Mouse (Mus musculus) retina, postnatal 7 days (tissue): ENCODE measurements around the gene Ewsr1.
A peak's percentile ranks its signal among the peaks of the same experiment; 100 is the strongest.

Source experiments
- DNase-seq: peaks from one replicate; pipeline ENCODE4 v3.0.0-alpha.2; 2012; ENCODE audit warnings: low read depth, low spot score

Ewsr1 gene

DNA sequence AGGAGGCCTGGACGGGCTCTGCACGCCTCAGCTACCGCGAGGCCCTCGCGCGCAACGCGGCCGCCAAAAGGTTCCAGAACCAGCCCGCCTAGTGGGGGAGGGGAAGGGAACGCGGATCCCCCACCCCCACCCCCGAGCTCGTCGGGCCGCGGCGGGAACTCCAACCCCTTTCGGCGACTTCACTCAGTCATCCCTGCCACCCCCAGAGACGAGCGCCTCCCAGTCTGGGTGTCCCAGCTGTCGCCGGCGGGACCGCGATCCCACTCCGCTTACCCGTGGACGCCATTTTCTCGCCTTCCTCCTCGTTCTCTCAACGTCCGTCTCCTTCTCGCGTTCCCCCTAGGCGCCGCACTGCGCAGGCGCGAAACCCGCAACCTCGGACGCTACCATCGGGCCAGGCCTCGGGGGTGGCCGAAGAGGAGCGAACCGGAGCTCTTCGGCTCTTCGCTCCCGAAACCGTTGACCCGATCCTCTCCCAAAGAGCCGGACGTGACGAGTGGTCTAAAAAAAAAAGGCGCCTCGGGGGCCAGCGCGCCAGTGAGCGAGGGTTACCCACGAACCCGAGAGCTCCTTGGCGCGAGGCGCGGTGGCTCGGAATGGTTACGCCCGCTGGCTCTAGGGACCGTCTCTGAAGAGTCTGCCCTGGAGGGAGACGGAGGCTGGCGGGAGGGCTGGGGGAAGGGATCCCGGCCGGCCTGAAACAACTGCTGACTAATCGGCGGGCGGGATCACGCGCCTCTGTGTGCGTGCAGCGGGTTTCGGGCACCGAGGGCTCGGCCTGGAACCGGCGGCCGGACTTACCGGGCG is at the start of gene Ewsr1, which contains the start of gene Rhbdd3:
TSS of gene Ewsr1 (minus strand) at position 531 of the 807 bp plus-strand sequence.
TSS of gene Rhbdd3 (plus strand) at position 191 of the 807 bp plus-strand sequence.
- DNase-seq: peak; percentile 98

DNA sequence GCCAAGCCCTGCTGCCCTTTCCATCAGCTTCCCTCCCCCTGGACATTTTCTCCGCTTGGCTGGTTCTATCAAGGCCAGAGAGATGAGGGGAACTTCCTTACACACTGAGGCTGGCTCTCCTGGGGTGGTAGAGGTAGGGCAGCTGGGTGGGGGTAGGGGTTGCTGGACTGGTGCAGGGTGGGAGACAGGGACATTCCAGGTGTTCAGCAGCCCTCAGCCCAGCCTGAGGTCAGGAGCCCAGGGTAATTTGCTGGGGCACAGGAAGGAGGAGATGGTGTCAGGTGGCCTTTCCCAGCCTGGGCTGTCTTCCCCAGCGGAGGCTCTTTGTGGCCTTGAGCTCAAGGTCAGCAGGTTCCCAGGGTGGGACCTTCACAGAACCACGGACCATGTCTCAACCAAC is 46.5 kb upstream of the Ewsr1 start:
- DNase-seq: no peak

DNA sequence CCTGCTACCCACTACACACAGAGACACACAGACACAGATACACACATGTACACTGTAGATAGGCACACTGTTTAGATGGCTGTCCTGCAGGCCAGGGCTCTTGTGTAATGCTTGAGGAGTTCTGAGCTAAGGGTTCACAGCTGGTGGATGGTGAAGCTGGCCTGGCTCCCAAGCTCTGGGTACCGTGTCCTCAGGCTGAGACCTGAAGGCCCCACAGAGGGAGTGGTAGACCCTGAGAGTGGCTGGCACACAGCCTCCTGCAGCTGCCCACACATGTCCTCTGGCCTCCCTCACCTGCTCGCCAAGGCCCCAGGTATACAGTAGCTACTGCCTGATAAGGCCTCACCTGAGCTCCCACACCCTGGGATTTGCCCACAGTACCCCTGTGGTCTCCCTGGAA is 42.9 kb upstream of the Ewsr1 start:
- no peak for DNase-seq

DNA sequence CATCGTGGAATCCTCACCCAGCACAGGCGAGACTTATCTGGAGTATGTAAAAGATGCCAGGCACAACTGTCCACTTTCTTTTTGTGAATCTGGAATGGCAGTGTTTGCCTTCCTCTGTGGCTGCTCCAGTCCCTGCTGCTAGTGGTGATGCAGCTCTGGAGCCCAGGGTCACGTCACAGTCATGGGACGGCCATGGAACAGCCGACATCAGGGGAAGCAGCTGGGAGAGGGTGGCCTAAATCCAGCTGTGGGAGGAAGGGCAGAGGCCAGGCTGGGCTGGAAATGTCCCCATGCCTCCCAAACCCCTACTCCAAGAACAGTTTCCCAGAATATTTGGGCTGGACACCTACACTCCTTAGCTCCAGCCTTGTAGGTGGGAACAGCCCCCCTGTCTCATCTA is 42.2 kb upstream of the Ewsr1 start:
- no peak for DNase-seq

DNA sequence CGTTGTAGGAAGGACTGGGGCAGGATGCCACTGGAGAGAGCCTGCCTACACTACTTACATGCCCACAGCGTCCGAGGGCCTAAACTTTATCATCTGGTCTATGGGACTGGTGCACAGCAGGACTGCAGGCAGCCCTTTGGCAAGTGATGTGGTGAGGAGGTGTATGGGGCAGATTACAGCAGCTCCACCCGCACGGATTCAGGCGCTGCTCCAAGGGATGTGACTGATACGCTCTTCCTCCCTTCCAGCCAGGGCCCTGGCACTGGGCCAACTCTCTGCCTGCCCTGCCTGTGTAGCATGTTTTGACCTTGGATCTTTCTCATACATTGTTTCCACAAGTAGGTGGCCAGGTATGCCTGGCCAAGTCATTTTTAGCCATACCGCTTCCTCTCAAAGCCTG is 41.6 kb upstream of the Ewsr1 start:
- no peak for DNase-seq

DNA sequence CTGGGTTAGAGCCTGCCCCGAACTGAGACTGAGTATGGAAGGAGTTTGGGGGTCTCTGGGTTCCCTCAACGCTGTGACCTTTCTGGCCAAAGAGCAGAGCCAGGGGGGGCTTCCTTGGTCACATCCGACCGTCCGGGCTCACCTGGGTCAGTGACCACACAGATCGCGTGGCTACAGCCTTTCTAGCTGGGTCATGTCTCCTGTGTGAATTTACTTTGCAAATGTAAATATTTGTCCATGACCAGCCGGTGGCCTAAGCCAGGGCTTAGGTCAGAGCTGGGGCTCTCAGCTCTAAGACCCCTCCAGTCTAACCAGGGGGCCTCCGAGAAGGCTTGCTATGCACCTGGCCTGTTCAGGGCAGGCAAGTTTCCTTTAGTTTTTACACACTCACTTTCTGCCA is 40.3 kb upstream of the Ewsr1 start:
- no peak for DNase-seq

DNA sequence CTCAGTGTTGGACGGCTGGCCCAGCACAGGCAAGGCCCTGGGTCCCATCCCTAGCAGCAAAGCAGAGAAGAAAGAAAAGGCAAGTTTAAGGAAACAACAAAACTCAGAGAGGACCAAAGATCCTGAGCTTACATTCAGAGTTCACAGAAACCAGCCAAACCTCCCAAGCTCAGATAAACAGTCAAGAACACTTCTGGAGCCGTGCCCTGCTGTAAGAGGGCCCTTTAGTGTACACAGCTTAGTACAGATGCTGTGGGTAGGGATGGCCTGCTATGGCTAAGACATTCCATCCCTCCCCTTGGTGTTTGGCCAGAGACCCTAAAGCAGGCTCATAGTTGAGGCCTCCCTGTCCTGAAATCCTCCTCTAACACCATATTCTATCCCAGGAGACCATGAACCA is 39.6 kb upstream of the Ewsr1 start:
- no peak for DNase-seq

DNA sequence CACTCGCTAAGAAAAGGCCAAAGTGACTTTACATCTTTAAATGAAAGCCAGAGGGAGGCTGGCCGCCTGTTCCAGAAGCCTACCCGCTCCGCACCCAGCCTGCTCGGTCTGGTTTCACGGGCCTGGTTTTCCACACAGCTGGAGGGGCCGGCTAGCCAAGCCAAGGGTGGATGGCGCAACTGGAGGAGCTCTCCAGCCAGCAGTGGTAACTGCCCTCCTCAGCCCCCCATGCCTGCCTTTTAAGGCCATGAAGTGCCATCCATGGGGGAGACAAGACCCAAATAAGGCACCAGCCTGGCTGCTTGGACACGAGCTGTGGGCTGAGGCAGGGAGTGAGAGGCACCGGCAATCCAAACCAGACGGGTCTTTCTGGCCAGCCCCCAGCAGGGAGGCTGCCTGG is 36.8 kb upstream of the Ewsr1 start:
- no peak for DNase-seq

DNA sequence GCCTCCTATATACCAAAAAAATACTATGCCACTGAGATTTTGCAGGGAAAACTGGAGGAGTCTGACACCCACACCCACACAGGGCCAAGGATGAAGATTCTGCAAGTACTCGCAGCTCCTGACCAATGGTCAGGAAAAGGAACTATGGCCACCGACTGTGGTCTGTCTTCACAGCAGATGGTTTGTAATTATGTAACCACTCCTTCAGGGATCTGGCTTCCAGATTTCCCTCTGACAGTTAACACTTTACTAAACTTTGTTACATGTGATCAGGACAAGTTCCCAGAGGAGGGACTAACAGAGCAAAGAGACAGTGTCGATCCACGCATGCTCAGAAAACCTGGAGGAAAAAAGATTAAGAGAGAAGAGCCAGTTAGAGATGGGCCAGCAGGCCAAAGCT is 33.7 kb upstream of the Ewsr1 start:
- DNase-seq: no peak

DNA sequence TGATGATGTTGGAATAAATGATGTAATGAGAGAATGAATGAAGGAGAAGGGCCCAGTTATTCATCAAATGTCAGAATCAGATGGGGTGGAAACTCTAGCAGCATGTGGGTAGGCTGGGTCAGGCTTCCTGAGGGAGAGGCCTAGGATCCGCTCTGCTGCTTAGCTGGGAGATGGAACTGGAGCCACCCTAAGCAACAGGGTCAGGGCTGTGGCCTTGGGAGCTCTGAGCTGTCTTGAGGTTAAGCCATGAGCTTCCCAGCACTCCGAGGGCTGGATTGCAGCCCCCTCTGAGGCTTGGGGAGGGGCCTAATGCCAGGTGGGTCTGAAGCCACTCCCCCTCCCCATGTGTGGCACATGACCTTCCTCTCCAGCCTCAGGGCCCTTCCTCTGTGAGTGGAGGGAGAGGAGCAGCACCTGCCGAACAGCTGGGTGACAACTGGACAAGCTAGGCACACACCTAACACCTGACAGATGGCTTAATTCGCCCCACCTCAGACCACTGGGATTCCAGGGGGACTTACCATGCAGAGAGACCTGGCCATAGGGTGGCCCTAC is 31.1 kb upstream of the Ewsr1 start:
- no peak for DNase-seq

DNA sequence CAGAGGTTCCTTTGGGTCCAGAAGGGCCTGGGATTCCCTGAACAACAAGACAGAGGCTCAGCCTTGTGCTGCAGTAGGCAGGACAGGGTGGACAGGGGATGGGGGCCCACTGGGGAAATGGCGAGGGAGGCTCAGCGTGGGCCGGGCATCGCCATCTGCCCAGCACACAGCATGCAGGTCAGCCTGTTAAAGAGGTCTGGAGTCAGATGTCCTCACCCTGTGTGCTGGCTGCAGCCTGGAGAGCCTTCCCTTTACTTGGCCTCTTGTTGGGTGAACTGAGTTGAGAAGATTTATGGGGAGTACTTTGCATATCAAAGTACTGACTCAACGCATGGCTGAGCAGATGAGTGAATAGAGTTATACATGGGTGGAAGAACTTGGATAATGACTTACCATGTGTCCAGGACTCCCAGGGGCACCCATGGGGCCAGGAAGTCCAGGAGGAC is 30.0 kb upstream of the Ewsr1 start:
- no peak for DNase-seq

DNA sequence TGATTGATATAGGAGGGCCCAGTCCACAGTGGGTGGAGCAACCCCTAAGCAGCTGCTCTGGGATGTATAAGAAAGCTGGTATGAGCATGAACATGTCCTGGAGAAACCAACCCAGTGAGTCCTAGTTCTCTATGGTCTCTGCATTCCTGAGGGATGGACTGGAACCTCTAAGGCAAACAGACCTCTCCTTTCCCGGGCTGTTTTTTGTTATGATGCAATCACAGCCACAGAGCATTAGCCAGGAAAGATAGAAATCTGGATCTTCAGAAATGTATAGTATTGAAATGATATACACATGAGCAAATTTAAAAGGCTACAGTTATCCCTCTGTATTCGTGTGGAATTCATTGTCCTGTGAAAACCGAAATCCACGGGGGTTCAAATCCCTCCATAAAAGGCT is 26.6 kb upstream of the Ewsr1 start:
- no peak for DNase-seq

DNA sequence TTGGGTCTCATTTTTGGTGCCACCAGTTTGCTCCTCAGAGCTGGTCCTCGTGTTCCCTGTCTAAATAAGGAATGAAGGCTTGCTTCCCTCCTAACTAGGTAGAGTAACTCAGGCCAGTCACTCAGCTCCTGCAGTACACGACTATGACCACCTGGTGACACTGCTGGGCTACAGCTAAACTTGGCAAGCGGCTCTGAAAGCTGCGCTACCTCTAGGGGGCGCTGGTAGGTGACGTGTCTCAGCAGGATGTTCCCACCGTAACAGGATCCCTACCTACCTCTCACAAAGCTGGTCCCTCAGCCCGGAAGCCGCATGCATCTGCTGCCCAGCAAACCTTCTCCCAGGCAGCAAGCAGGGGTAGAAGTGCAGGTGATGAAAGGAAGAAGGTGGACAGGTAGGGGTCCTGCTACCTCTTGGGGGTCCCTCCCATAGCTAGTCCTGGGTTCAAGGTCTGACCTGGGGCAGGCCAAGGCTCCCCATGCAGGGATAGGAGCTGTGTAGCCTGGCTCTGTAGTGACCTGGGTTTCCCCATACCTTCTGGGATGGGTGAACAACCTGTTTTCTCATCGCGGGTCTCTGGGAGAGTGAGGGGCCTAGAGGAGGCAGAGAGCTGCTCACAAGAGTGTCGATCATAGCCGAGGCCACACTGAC is 16.0 kb upstream of the Ewsr1 start:
- peak; percentile 82 for DNase-seq

DNA sequence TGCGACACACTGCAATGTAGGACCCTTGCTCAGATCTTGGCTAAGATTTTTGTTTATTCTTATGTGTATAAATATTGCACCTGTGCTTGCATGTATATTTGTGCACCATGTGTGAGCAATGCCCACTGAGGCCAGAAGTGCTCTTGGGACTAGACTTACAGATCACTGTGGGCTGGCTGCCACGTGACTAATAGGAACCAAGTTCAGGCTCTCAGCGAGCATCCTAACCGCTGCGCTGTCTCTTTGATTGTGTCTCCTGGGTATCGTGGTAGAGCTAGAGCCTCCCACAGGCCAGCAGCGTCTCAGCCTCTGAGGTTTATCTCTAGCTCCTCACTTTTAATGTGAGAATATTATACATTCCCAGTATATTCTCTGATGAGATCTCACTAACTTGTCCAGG is 14.6 kb upstream of the Ewsr1 start:
- DNase-seq: no peak

DNA sequence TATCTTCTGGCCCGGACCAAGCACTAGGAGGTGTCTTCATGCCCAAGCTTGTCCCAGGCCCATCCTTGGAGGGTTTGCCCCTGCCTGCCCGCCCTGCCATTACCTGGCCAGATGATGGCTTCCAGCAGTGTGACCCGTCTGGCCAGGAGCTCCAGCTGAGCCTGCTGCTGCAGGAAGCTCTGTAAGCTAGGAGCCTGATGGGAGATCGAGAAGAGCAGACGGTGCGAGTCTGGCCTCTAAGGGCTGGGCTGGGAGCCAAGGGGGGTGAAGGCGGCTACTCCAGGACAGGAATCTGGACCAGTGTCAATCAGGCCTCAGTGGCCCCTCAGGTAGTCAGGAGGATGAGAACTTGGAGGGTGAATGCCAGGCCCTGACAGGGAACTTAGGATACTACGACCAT is 10.4 kb upstream of the Ewsr1 start:
- no peak for DNase-seq

DNA sequence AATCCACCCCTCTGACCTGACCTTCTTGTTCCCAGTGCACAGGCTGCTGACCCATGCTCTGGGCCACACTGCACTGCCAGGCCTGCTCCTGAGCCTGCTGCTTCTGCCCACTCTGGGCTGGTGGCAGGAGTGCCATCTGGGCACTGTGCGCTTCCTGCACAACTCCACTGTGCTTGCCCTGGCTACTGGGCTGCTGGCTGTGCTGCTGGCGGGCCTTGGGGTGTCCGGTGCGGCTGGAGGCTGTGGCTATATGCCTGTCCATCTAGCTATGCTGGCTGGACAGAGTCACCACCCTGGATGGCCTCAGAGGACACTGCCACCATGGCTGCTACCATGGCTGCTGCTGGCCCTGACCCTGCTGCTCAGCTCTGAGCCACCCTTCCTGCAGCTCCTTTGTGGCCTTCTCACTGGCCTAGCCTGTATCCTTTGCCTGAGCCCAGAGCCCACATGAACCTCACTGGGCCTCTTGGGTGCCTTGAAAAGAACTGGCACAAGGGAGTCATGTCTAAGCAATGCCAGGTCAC is 5.0 kb upstream of the Ewsr1 start:
- DNase-seq: no peak

DNA sequence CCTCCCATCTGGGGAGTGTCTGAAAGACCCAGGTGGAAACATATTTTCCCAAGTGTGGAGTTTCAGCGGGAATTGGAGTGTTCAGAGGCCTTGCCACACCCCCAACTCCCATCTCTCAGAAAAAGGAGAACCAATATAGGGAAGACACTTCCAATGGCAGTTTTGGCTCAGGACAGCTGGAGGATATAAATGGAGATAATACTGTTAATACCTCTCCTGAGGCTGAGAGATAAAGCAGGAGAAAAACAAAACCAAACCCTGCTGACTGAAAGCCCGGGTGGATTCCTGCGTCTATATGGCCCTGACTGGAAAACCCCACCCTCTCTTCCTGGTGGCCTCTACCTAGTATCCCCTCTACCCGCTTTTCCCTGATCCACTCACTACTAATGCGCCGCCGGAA is 3.3 kb upstream of the Ewsr1 start:
- DNase-seq: no peak

DNA sequence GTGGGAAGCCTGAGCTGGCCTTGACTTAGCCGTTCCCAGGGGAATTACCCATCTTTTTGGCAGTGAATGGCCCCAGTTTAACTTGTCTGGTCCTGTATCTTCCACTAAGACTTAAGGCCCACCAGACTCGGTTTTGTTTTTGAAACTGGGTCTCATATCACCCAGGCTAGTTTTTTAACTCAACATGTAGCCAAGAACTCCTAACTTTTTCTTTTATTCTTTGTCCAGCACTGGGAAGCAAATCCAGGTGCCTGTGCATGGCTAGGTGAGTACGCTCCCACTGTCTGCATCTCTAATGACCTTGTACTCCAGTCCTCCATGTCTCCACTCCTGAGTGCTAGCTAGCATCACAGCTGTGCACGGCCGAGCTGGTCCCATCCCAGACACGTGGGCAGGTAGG is 2.6 kb upstream of the Ewsr1 start:
- no peak for DNase-seq

DNA sequence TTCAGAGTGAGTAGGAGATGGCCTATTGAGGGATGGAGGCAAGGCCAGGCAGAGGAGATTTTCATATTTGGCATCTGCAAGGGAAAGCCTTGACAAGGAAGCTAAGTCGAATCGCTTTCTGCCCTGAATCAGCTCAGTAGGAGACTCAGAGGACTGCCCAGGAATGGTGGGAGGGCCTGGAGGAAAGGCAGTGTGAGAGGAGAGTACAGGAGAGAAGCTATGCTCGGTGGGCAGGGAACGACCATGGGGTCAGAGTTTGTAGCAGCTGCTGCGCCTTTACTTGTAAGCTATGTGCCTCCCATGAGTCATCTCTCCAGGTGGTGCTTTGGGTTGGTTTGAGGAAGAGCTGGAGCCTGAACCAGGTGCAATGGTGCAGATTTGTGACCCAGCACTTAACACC is 1.7 kb upstream of the Ewsr1 start:
- no peak for DNase-seq

DNA sequence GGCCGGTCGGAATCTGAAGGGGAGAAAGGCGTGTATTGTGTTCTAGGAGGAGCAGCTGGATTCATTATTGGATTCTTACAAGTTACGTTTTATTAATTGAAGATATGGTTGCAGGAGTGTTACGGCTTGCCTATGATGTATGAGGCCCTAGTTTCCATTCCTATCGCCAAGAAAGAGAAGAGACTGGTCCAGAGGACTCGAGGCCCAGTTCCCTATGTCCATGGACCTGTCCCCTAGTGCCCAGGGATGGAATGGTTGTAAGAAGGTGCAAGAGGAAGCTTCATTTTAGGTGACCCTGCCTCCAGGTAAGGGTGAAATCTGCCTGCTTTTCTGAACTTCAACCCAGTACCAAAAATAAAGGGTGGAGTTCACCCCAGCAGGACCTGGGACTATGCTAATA is 1.2 kb upstream of the Ewsr1 start:
- no peak for DNase-seq

DNA sequence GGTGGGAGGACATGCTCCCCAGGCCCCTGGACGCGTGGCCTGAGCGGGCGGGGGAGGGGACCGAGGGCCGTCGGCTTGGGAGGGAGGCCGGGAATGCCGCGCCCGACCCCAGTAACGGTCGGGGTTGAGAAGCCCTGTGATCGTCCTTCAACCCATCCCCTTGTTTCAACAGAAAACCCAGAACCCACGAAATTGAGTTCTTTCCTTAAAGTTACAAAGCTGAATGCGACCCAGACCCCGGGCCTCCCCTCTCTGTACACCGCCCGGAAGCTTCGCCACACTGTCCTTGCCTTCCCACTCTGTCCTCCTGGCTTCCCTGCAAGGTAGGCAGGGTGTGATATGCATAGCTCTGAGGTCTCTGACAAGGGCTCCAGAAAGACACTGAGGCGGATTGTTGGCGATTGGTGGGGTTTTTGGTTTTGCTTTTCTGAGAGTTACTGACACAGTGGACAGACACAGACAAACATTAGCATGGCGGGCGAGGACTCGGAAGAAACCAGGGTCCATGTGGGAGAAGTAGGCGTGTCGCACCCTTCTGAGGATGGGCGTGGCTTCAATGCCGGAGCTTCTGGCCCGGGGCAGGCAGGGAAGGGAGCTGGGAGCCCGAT is 614 bp upstream of the Ewsr1 start:
- peak; percentile 57 for DNase-seq

DNA sequence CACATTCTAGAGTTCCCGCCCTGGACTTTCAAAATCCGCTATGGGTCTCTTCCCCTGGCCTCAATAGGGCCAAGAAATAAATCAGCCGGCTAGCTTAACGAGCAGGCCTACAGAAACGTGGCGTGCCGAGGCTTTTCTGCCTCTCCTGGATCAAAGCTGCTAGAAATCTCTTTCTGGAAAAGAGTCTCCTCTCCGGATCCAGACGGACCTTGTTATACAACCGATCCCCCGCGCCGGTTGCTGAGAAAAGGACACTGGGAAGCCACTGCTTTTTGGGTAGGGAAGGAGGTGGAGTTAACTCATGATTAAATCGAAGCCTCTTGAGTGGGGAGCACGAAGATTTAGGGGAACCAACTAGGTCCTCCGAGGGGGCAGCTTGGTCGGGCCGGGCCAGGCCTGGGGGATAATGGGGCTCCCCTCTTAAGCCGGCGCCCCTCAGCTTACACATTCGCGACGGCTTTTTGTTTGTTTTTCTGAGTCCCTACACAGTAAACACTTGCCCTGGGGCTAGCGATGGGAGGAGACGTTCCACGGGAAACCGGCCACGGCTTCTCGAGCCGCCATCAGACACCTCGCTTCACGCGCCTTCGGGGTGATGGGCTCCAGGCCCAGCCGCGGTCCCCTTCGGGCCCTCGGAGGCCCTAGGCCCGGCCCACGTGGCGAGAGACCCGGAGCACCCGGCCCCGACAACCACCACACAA is 881 bp downstream of the Ewsr1 start:
- DNase-seq: no peak
